Mouse (Mus musculus) heart, postnatal 0 days (tissue): Measurements from ENCODE around the gene Fam102b. TPM values are rescaled to one million over a fixed set of nuclear protein-coding genes. Genes with fewer than 3 reads are reported as not detected.

Source experiments
- ATAC-seq: fragments of 200-750 bp; cut with Nextera tagmentation; 2 replicates; pipeline ENCODE4 v1.8.0; 2017; ENCODE audit warnings: low read depth, moderate number of reproducible peaks, moderate library complexity; ENCODE audit not compliant: insufficient read depth
- DNase-seq: peaks from one replicate; pipeline ENCODE4 v3.0.0-alpha.2; 2016; ENCODE audit warnings: low spot score
- H3K27ac ChIP-seq: fragments of 300-500 bp; sonication (generic); 2 replicates; pipeline ENCODE4 v1.5.1; 2014; ENCODE audit warnings: low read depth, mild to moderate bottlenecking
- H3K27me3 ChIP-seq: fragments of 300-500 bp; sonication (generic); 2 replicates; pipeline ENCODE4 v1.6.1; 2014; ENCODE audit warnings: low read length, mixed read lengths; ENCODE audit not compliant: control insufficient read depth, insufficient read depth
- H3K36me3 ChIP-seq: fragments of 300-500 bp; sonication (generic); replicated peaks from 2 replicates; pipeline ENCODE4 v1.6.1; 2014; ENCODE audit warnings: low read length, mixed read lengths; ENCODE audit not compliant: control insufficient read depth, insufficient read depth
- H3K4me1 ChIP-seq: fragments of 300-500 bp; sonication (generic); 2 replicates; pipeline ENCODE4 v1.6.1; 2014; ENCODE audit warnings: antibody characterized with exemption; ENCODE audit not compliant: control insufficient read depth, insufficient read depth
- H3K4me2 ChIP-seq: fragments of 300-500 bp; sonication (generic); 2 replicates; pipeline ENCODE4 v1.6.1; 2014; ENCODE audit warnings: low read depth, mild to moderate bottlenecking, low read length, moderate library complexity
- H3K4me3 ChIP-seq: fragments of 300-500 bp; sonication (generic); 2 replicates; pipeline ENCODE4 v1.5.1; 2014; ENCODE audit warnings: low read depth, low read length
- H3K9ac ChIP-seq: fragments of 300-500 bp; sonication (generic); replicated peaks from 2 replicates; pipeline ENCODE4 v1.6.1; 2014; ENCODE audit warnings: low read depth, low read length, mixed read lengths
- H3K9me3 ChIP-seq: fragments of 300-500 bp; sonication (generic); replicated peaks from 2 replicates; pipeline ENCODE4 v1.6.1; 2016; ENCODE audit warnings: low read length; ENCODE audit not compliant: control insufficient read depth
- CTCF ChIP-seq: IDR thresholded peaks from 2 replicates; pipeline ENCODE4 v1.5.1; 2016; ENCODE audit warnings: antibody characterized with exemption, control low read depth, low read depth
- EP300 ChIP-seq: IDR thresholded peaks from 2 replicates; pipeline ENCODE4 v1.6.1; 2016; ENCODE audit warnings: antibody characterized with exemption, low read depth
- WGBS: fragments of 180-500 bp; shearing (Covaris S2); extraction: QIAGEN DNeasy Blood & Tissue Kit; methylation state at CpG from one replicate; pipeline ENCODE4 v1.1.7; 2014; 5-methylcytosine and 5-hydroxymethylcytosine counted together
- polyA plus RNA-seq: library from polyadenylated mRNA; unstranded; fragments of >200 nt; fragmentation: Nextera tagmentation; extraction: Ambion mirVana; gene quantifications from 2 replicates; pipeline ENCODE4 v1.2.1, GENCODE M21; 2015
- total RNA-seq: library from RNA; depleted of rRNA; stranded (reverse); fragments of >200 nt; gene quantifications from 2 replicates; pipeline ENCODE4 v1.2.3, GENCODE M21; 2014; ENCODE audit warnings: low replicate concordance

Fam102b gene
- total and polyA plus RNA-seq, 2 experiments from 2014 or later, result 3.7 to 16.5 TPM

DNA sequence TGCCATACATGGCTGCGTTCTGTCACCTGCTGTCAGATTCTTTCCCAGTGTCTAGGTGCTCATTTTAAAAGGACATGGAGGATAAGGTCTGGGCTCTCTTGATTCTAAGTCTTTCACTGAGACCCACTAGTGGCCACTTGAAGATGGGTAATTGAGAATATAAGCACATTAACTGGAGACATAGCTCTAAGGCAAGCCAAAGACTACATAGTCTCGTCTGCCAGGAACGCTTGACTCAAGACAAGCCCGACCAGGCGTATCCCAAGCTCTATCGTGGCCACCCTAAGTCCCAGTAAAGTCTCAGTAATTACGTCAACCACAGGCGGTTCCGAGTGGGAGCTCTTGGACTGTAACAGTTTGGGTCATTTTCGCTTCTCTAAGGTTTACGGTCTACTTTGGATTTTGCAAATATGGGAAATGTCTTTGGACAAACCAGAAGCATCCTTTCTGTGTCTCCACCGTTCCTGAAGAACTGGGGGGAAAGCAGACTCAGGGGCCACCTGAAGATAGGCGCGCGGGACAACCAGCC, 881 bp downstream of the Fam102b start:
- peak; percentile 36 for DNase-seq
- Histone ChIP-seq H3K4me2 (peak overlapping the region; percentile 72), H3K4me3 (peak overlapping the region; percentile 64), H3K9me3 (no peaks in the 10 kb centered on the region), H3K9ac (peak overlapping the region; percentile 78), H3K4me1 (peaks cover 13% of the 10 kb centered on the region), H3K27me3 (no peaks in the 10 kb centered on the region), H3K36me3 (no peaks in the 10 kb centered on the region), H3K27ac (peak overlapping the region; percentile 79)
- ATAC-seq, result no peak
- TF ChIP-seq EP300 (no peak), CTCF (peak; percentile 16; the same call in 1 of the 2 replicates)
- WGBS, result 7% methylated on average over 15 of the region's 15 CpGs

DNA sequence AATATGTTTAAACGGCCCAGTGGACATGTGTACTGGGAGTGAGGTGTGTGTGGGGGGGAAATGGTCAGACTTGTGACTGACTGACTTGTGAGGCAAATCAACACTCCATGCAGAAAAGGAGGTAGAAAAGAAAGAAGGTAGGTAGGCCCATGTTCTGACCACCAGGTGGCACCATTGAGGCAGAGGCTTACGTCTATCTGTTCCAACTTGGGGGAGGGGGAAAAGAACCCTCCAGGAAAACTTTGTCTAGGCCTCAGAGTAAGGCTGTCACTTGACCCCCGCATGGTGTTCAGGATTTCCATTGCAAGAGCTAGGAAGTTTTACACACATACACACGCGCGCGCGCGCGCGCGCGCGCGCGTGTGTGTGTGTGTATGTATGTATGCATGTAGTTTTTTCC, 1.8 kb downstream of the Fam102b start:
- peak; percentile 87 for DNase-seq
- H3K27me3 ChIP-seq, result no peaks in the 10 kb centered on the region
- H3K9me3 ChIP-seq, result no peaks in the 10 kb centered on the region
- TF ChIP-seq CTCF (peak; percentile 93), EP300 (no peak)
- H3K36me3 ChIP-seq, result no peaks in the 10 kb centered on the region
- H3K4me3 ChIP-seq, result peak overlapping the region; percentile 64
- peak; percentile 39 for ATAC-seq
- H3K4me2 ChIP-seq, result peak overlapping the region; percentile 72
- no peak overlapping the region for H3K27ac ChIP-seq
- 0 out of 2 replicates have a peak overlapping the region, but pooled peaks have one; percentile 78 for H3K9ac ChIP-seq
- 8% methylated on average over 16 of the region's 16 CpGs for WGBS
- peaks cover 13% of the 10 kb centered on the region for H3K4me1 ChIP-seq

DNA sequence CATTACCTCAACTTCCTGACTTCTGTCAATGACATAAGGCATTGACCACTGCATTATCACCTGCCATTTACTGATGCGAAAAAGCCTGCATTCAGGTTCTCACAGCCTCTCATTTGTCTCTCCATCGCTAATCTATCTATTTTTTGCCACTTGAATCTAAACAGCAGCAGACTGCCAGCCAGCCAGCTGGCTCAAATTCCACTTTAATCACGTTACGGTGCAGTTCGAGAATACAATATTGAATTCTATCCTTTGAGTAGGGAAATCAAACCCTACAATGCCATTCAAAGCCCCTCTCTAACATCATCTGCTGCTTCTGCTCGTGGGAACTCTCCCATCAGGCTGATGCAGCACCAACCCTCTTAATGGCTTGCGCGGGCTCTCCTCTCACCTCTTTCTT, 4.3 kb downstream of the Fam102b start:
- TF ChIP-seq CTCF (no peak), EP300 (no peak)
- Histone ChIP-seq H3K4me2 (no peak overlapping the region), H3K36me3 (no peaks in the 10 kb centered on the region), H3K27ac (no peak overlapping the region), H3K4me1 (peaks cover 13% of the 10 kb centered on the region; the same call in 1 of the 2 replicates), H3K9me3 (no peaks in the 10 kb centered on the region), H3K9ac (no peak overlapping the region), H3K4me3 (no peak overlapping the region), H3K27me3 (no peaks in the 10 kb centered on the region)
- DNase-seq, result no peak
- 63% methylated on average over 8 of the region's 8 CpGs for WGBS
- no peak for ATAC-seq

DNA sequence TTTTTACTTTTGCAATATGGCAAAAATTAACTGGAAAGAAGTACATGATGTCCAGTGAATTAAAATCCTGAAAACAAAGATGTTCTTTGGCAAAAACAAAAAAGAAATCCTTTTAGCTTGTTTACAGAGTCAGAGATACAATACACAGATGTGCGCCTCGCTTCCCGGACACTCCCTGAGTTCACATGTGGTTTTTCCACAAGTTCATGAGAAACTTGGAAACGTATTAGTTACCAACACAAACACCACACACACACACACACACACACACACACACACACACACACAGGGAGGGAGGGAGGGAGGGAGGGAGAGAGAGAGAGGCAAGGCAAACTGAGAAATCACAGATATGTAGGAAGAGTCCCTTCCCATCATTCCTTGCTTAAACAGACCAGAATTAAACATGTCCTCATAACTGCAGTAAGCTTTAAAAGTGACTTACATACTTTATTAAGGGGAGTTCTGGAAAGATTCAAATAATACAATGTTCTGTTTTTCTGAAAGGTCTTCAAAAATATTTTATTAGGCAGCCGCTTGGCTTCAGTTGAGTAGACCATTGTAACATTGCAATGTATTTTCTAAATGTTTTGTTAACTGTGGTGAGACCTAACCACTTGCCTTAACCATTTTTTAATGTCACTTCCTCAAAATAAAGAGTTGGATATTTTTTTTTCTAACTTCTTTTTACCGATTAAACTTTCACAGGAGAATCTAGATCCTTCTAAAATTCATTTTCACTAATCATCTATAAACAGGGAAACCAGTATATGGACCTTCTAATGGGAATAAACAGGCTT, 5.5 kb downstream of the Fam102b start:
- Histone ChIP-seq H3K27ac (no peak overlapping the region), H3K9ac (no peak overlapping the region), H3K4me3 (no peak overlapping the region), H3K27me3 (no peaks in the 10 kb centered on the region), H3K9me3 (no peaks in the 10 kb centered on the region), H3K4me1 (peaks cover 10% of the 10 kb centered on the region; the same call in 1 of the 2 replicates), H3K4me2 (no peak overlapping the region), H3K36me3 (no peaks in the 10 kb centered on the region)
- TF ChIP-seq EP300 (no peak), CTCF (no peak)
- ATAC-seq, result no peak
- DNase-seq, result no peak
- WGBS, result 67% methylated on average over 6 of the region's 6 CpGs

DNA sequence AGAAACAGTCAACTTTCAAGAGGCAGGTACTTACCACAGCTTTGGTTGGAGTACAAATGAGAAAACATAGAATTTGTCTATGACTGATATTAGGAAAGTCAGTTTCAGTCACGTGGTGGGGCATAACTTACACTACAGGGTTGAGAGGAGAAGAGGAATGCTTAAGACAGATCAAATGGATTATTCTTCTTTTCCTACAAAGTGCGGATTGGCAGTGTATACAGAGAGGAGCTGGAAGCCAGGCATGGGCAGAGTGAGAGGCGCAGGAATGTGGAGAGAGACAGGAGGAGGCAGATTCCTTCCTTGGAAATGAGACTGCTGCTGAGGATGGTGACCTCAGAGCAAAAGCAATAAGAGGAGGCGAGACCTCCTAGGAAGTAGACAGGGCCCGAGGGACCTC, 9.1 kb downstream of the Fam102b start:
- Histone ChIP-seq H3K9me3 (no peaks in the 10 kb centered on the region), H3K9ac (no peak overlapping the region), H3K4me2 (no peak overlapping the region), H3K27me3 (no peaks in the 10 kb centered on the region), H3K4me3 (no peak overlapping the region), H3K4me1 (0 out of 2 replicates have a peak, but pooled peaks cover 7% of the 10 kb centered on the region), H3K36me3 (no peaks in the 10 kb centered on the region), H3K27ac (no peak overlapping the region)
- TF ChIP-seq EP300 (no peak), CTCF (no peak)
- 73% methylated on average over 5 of the region's 5 CpGs for WGBS
- no peak for ATAC-seq
- DNase-seq, result no peak
